Mouse (Mus musculus) stomach, postnatal 0 days (tissue): ENCODE measurements around the gene Mdk. TPM values are rescaled to one million over a fixed set of nuclear protein-coding genes. Genes with fewer than 3 reads are reported as not detected.
A peak's percentile ranks its signal among the peaks of the same experiment; 100 is the strongest.

Experiments used
- ATAC-seq: fragments of 200-750 bp; cut with Nextera tagmentation; 2 replicates; pipeline ENCODE4 v1.8.0; 2017; ENCODE audit not compliant: low FRiP score, low TSS enrichment
- DNase-seq: peaks from one replicate; pipeline ENCODE4 v3.0.0-alpha.2; 2016; ENCODE audit warnings: low spot score
- H3K27ac ChIP-seq: fragments of 300-500 bp; sonication (generic); replicated peaks from 2 replicates; pipeline ENCODE4 v1.5.1; 2014; ENCODE audit warnings: mild to moderate bottlenecking, control low read depth
- H3K27me3 ChIP-seq: fragments of 300-500 bp; sonication (generic); 2 replicates; pipeline ENCODE4 v1.6.1; 2014; ENCODE audit warnings: low read length; ENCODE audit not compliant: control insufficient read depth, insufficient read depth
- H3K36me3 ChIP-seq: fragments of 300-500 bp; sonication (generic); 2 replicates; pipeline ENCODE4 v1.6.1; 2014; ENCODE audit warnings: low read length, mixed read lengths; ENCODE audit not compliant: control insufficient read depth, insufficient read depth
- H3K4me1 ChIP-seq: fragments of 300-500 bp; sonication (generic); replicated peaks from 2 replicates; pipeline ENCODE4 v1.6.1; 2014; ENCODE audit warnings: antibody characterized with exemption; ENCODE audit not compliant: control insufficient read depth, insufficient read depth
- H3K4me2 ChIP-seq: fragments of 300-500 bp; sonication (generic); replicated peaks from 2 replicates; pipeline ENCODE4 v1.6.1; 2014; ENCODE audit warnings: low read depth, mild to moderate bottlenecking, control low read depth, moderate library complexity
- H3K4me3 ChIP-seq: fragments of 300-500 bp; sonication (generic); 2 replicates; pipeline ENCODE4 v1.5.1; 2014; ENCODE audit warnings: low read depth, low read length, control low read depth
- H3K9ac ChIP-seq: fragments of 300-500 bp; sonication (generic); 2 replicates; pipeline ENCODE4 v1.6.1; 2014; ENCODE audit warnings: mild to moderate bottlenecking, low read length, control low read depth, mixed read lengths
- H3K9me3 ChIP-seq: fragments of 300-500 bp; sonication (generic); 2 replicates; pipeline ENCODE4 v1.6.1; 2016; ENCODE audit warnings: low read length; ENCODE audit not compliant: control insufficient read depth
- CTCF ChIP-seq: IDR thresholded peaks from 2 replicates; pipeline ENCODE4 v1.5.1; 2016; ENCODE audit warnings: antibody characterized with exemption, low read depth, mild to moderate bottlenecking, moderate library complexity
- EP300 ChIP-seq: optimal IDR thresholded peaks from 2 replicates; pipeline ENCODE3; 2016; ENCODE audit warnings: antibody characterized with exemption
- WGBS: fragments of 180-500 bp; shearing (Covaris S2); extraction: QIAGEN DNeasy Blood & Tissue Kit; methylation state at CpG from one replicate; pipeline ENCODE4 v1.1.7; 2014; 5-methylcytosine and 5-hydroxymethylcytosine counted together
- polyA plus RNA-seq: library from polyadenylated mRNA; unstranded; fragments of >200 nt; fragmentation: Nextera tagmentation; extraction: Ambion mirVana; gene quantifications from 2 replicates; pipeline ENCODE4 v1.2.1, GENCODE M21; 2015

Mdk gene
- polyA plus RNA-seq, 1 experiment from 2014 or later = 157 TPM

- TF ChIP-seq CTCF (no peak), EP300 (no peak)
- no peaks in the 10 kb centered on the region; the same call in 1 of the 2 replicates for H3K27me3 ChIP-seq
These were observed 43.8 kb upstream of the Mdk start, which contains the start of gene Dgkz for GRCm38 (mm10) chr2:91975581-91976541. Gene Dgkz, minus strand, starts transcription at chr2:91975864.

GRCm38 (mm10) chr2:91973416-91974135 lies 41.5 kb upstream of the Mdk start:
- H3K4me1 ChIP-seq = 0 out of 2 replicates have a peak, but pooled peaks cover 4% of the 10 kb centered on the region
- no peak overlapping the region for H3K4me2 ChIP-seq
- no peaks in the 10 kb centered on the region for H3K9me3 ChIP-seq
- no peaks in the 10 kb centered on the region for H3K36me3 ChIP-seq
- H3K27ac ChIP-seq = no peak overlapping the region
- no peak for ATAC-seq
- TF ChIP-seq CTCF (no peak), EP300 (no peak)
- no peak for DNase-seq
- 66% methylated on average over 7 of the region's 7 CpGs for WGBS
- H3K9ac ChIP-seq = no peak overlapping the region
- H3K27me3 ChIP-seq = no peaks in the 10 kb centered on the region; the same call in 1 of the 2 replicates
- H3K4me3 ChIP-seq = no peak overlapping the region

More at GRCm38 (mm10) chr2:91975581-91976541, 43.8 kb upstream of the Mdk start, which contains the start of gene Dgkz:
- Histone ChIP-seq H3K27ac (no peak within 1 kb of the TSS), H3K4me1 (0 out of 2 replicates have a peak, but pooled peaks cover 4% of the 10 kb centered on the region), H3K4me3 (peak within 1 kb of the TSS; percentile 37), H3K4me2 (peak within 1 kb of the TSS; percentile 62), H3K9me3 (no peaks in the 10 kb centered on the region), H3K9ac (peak within 1 kb of the TSS; percentile 50), H3K36me3 (no peaks in the 10 kb centered on the region)
- 0 out of 2 replicates have a peak, but pooled peaks have one; percentile 10 for ATAC-seq
- 1% methylated on average over 70 of the region's 79 CpGs for WGBS
- DNase-seq = no peak

- H3K36me3 ChIP-seq = no peaks in the 10 kb centered on the region
- H3K4me1 ChIP-seq = 0 out of 2 replicates have a peak, but pooled peaks cover 4% of the 10 kb centered on the region
- H3K4me3 ChIP-seq = no peak overlapping the region
- 0 out of 2 replicates have a peak overlapping the region, but pooled peaks have one; percentile 20 for H3K4me2 ChIP-seq
- peak; percentile 55; the same call in 1 of the 2 replicates for ATAC-seq
- 28% methylated on average over 13 of the region's 13 CpGs for WGBS
- H3K9me3 ChIP-seq = no peaks in the 10 kb centered on the region
- DNase-seq = no peak
- no peak overlapping the region; the same call in 1 of the 2 replicates for H3K27ac ChIP-seq
- H3K9ac ChIP-seq = no peak overlapping the region
- H3K27me3 ChIP-seq = no peaks in the 10 kb centered on the region; the same call in 1 of the 2 replicates
- TF ChIP-seq EP300 = no peak
- no peak for TF ChIP-seq CTCF
These were observed 40.0 kb upstream of the Mdk start for GRCm38 (mm10) chr2:91972121-91972566.

- Histone ChIP-seq H3K9me3 (no peaks in the 10 kb centered on the region), H3K4me3 (no peak overlapping the region), H3K27ac (peak overlapping the region; percentile 79), H3K9ac (peak overlapping the region; percentile 35; the same call in 1 of the 2 replicates), H3K4me2 (0 out of 2 replicates have a peak overlapping the region, but pooled peaks have one; percentile 20), H3K4me1 (0 out of 2 replicates have a peak, but pooled peaks cover 4% of the 10 kb centered on the region), H3K27me3 (no peaks in the 10 kb centered on the region; the same call in 1 of the 2 replicates), H3K36me3 (no peaks in the 10 kb centered on the region)
- WGBS = 23% methylated on average over 21 of the region's 21 CpGs
- no peak for DNase-seq
- TF ChIP-seq CTCF = no peak
- no peak for TF ChIP-seq EP300
- no peak for ATAC-seq
These were observed 39.4 kb upstream of the Mdk start for GRCm38 (mm10) chr2:91971231-91972097.

GRCm38 (mm10) chr2:91967962-91968361 lies 35.9 kb upstream of the Mdk start:
- peak overlapping the region; percentile 3 for H3K27ac ChIP-seq
- no peak overlapping the region for H3K4me3 ChIP-seq
- H3K4me1 ChIP-seq = 0 out of 2 replicates have a peak, but pooled peaks cover 2% of the 10 kb centered on the region
- no peak overlapping the region for H3K4me2 ChIP-seq
- no peaks in the 10 kb centered on the region for H3K27me3 ChIP-seq
- DNase-seq (peak; percentile 50), ATAC-seq (no peak)
- no peaks in the 10 kb centered on the region for H3K9me3 ChIP-seq
- WGBS = 53% methylated on average over 11 of the region's 11 CpGs
- no peak overlapping the region for H3K9ac ChIP-seq
- no peaks in the 10 kb centered on the region for H3K36me3 ChIP-seq
- TF ChIP-seq EP300 = no peak
- TF ChIP-seq CTCF = no peak
